Mouse (Mus musculus) forebrain, embryonic 12.5 days (tissue): Measurements from ENCODE around the gene Per1. TPM values are rescaled to one million over a fixed set of nuclear protein-coding genes. Genes with fewer than 3 reads are reported as not detected.

Experiments
- ATAC-seq: fragments of 200-750 bp; cut with Nextera tagmentation; 2 replicates; pipeline ENCODE4 v1.8.0; 2017; ENCODE audit warnings: moderate TSS enrichment; ENCODE audit not compliant: low FRiP score
- H3K27ac ChIP-seq: fragments of 300-500 bp; sonication (generic); 2 replicates; pipeline ENCODE4 v1.5.1; 2016; ENCODE audit warnings: mild to moderate bottlenecking
- H3K27me3 ChIP-seq: fragments of 300-500 bp; sonication (generic); 2 replicates; pipeline ENCODE4 v1.6.1; 2016; ENCODE audit warnings: mild to moderate bottlenecking
- H3K36me3 ChIP-seq: fragments of 300-500 bp; sonication (generic); replicated peaks from 2 replicates; pipeline ENCODE4 v1.6.1; 2016; ENCODE audit warnings: mild to moderate bottlenecking
- H3K4me1 ChIP-seq: fragments of 300-500 bp; sonication (generic); 2 replicates; pipeline ENCODE4 v1.6.1; 2016
- H3K4me2 ChIP-seq: fragments of 300-500 bp; sonication (generic); 2 replicates; pipeline ENCODE4 v1.6.1; 2016; ENCODE audit warnings: mild to moderate bottlenecking, moderate library complexity
- H3K4me3 ChIP-seq: fragments of 300-500 bp; sonication (generic); replicated peaks from 2 replicates; pipeline ENCODE4 v1.5.1; 2016; ENCODE audit warnings: mild to moderate bottlenecking
- H3K9ac ChIP-seq: fragments of 300-500 bp; sonication (generic); 2 replicates; pipeline ENCODE4 v1.6.1; 2016; ENCODE audit warnings: mild to moderate bottlenecking
- H3K9me3 ChIP-seq: fragments of 300-500 bp; sonication (generic); 2 replicates; pipeline ENCODE4 v1.6.1; 2016
- WGBS: fragments of 180-500 bp; shearing (Covaris S2); methylation state at CpG from one replicate; pipeline ENCODE4 v1.1.7; 2016; 5-methylcytosine and 5-hydroxymethylcytosine counted together
- polyA plus RNA-seq: library from polyadenylated mRNA; unstranded; fragments of >200 nt; fragmentation: Nextera tagmentation; extraction: Ambion mirVana; gene quantifications from 2 replicates; pipeline ENCODE4 v1.2.1, GENCODE M21; 2016

Gene Per1
- polyA plus RNA-seq, 1 experiment from 2014 or later: 7.8 TPM

DNA sequence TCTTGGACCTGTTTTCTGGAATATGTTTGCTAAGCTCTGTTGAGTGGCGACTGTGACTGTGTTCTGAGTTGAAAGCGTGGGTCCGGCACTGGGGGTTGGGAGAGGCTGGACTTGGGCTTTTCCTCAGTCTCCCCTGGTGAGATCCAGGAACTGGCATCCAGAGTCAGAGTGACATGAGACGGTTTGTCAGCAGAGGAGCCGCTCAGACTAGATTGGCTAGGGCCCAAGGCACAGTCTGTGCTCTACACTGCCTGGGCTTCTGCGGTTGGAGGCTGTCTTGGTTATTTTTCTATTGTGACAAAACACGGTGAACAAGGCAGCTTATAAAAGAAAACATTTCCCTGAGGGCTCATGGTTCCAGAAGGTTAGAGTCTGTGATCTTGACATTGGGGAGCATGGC is 52.5 kb downstream of the Per1 start:
- 71% methylated on average over 7 of the region's 7 CpGs for WGBS
- H3K36me3 ChIP-seq: no peaks in the 10 kb centered on the region
- H3K9me3 ChIP-seq: no peaks in the 10 kb centered on the region
- no peak for ATAC-seq
- no peak overlapping the region for H3K9ac ChIP-seq
- no peak overlapping the region for H3K4me3 ChIP-seq
- H3K27me3 ChIP-seq: peaks cover 18% of the 10 kb centered on the region
- H3K27ac ChIP-seq: no peak overlapping the region
- no peak overlapping the region for H3K4me2 ChIP-seq
- no peaks in the 10 kb centered on the region for H3K4me1 ChIP-seq

DNA sequence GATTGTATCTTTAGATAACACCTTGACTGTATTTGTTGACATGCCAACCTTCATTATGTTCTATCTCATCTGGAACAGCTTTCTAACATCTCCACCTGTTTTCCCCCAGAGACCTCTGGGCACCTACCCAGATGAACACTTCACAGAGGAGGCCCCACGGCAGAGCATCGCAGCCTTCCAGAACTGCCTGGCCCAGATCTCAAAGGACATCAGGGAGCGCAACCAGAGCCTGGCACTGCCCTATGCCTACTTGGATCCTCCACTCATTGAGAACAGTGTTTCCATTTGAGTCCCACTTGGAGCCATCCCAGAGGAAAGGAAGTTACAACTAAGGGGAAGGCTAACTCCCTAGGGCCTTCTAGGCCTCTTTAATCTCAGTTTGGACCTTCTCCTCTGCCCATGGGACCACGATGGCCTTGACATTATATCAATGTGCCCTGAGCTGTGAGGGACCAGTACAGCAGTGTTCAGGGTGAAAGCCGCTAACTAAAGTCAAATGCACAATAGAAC is 53.5 kb downstream of the Per1 start:
- Histone ChIP-seq H3K9ac (no peak overlapping the region), H3K4me3 (no peak overlapping the region), H3K4me1 (no peaks in the 10 kb centered on the region), H3K4me2 (no peak overlapping the region), H3K9me3 (no peaks in the 10 kb centered on the region), H3K27me3 (peaks cover 20% of the 10 kb centered on the region), H3K27ac (no peak overlapping the region), H3K36me3 (no peaks in the 10 kb centered on the region)
- ATAC-seq: no peak
- WGBS: 90% methylated on average over 5 of the region's 5 CpGs

DNA sequence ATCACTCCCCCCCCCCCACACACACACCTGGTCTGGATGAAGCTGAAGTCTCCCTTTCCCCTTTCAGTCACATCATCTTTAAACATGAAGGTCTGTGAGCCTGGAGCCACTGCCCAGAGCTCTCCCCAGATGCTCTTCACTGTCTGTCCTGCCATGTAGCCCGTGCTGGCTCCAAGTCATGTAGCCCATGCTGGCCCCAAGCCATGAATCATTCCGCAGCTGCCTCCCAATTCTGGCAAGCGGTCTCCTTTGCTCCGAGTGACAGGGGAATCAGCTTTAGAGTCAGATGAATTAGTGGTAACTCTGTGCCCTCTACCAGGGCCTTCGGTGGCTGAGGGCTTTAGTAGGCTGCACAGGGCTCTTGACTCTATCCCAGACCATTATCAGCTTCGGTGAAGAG is 54.7 kb downstream of the Per1 start:
- no peak overlapping the region for H3K9ac ChIP-seq
- no peak overlapping the region for H3K27ac ChIP-seq
- no peak overlapping the region for H3K4me2 ChIP-seq
- H3K4me1 ChIP-seq: no peaks in the 10 kb centered on the region
- no peak for ATAC-seq
- no peak overlapping the region for H3K4me3 ChIP-seq
- peaks cover 27% of the 10 kb centered on the region for H3K27me3 ChIP-seq
- no peaks in the 10 kb centered on the region for H3K36me3 ChIP-seq
- H3K9me3 ChIP-seq: no peaks in the 10 kb centered on the region
- WGBS: 80% methylated on average over 6 of the region's 6 CpGs

DNA sequence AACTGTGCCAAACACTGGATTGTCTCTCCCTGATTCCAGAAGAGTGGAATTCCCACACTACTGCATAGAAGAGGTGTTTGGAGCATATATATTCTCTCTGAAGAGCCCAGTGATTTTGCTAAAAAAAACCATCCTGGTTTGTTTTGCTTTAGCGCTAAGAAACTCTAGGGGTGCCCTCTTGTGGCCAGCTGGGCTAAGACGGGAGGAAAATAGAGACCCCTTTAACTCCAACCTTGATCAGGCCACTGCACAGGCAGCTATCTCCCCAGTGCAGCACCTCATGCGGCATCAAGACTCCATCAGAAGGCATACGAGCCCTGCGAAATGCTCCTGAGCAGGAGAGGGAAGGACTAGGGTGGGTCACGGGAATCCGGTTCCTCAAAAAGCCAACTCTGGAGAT is 55.4 kb downstream of the Per1 start:
- Histone ChIP-seq H3K4me3 (peak overlapping the region; percentile 13), H3K27me3 (peaks cover 27% of the 10 kb centered on the region), H3K9ac (peak overlapping the region; percentile 33; the same call in 1 of the 2 replicates), H3K4me1 (no peaks in the 10 kb centered on the region), H3K9me3 (no peaks in the 10 kb centered on the region), H3K36me3 (no peaks in the 10 kb centered on the region), H3K4me2 (peak overlapping the region; percentile 40), H3K27ac (no peak overlapping the region)
- ATAC-seq: no peak
- 10% methylated on average over 7 of the region's 7 CpGs for WGBS

DNA sequence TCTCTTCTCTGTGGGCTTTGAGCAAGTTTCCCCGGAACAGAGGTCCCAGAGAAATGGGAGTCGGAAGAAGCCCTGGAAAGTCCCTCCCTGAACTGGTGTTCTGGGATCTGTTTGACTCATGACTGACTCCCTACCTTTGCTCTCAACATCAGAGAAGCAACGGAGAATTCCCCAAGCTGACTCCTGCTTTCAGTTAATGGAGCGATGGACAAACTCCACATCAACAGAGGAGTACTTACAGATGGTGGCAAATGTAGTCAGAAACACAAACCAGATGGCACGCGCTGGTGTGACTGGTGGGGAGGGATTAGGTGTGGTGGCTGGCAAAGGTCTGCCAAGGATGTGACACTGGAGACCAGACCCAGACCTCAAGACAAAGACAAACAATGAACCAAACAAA is 56.0 kb downstream of the Per1 start:
- ATAC-seq: no peak
- peak overlapping the region; percentile 13; the same call in 1 of the 2 replicates for H3K4me3 ChIP-seq
- WGBS: 71% methylated on average over 6 of the region's 6 CpGs

DNA sequence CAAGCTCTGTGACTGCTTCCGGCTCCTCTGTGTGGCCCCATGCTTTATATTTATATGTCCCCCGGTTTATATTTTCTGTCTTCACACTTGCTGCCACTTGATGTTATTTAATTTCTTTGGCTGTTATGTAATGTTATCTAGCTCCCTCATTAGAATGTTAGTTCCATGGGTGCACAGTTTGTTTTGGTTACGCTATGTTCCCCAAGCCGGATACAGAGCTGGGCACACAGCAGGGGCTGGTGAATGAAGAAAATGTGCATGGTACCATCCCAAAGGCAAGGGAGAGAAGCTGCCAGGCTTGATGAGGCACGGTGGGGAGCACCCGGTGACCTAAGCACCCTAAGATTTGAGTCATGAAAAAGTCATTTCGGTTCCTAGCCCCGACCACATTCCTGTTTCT is 58.8 kb downstream of the Per1 start:
- H3K4me1 ChIP-seq: peaks cover 9% of the 10 kb centered on the region
- no peaks in the 10 kb centered on the region for H3K9me3 ChIP-seq
- no peak for ATAC-seq
- no peaks in the 10 kb centered on the region for H3K36me3 ChIP-seq
- no peak overlapping the region for H3K4me2 ChIP-seq
- H3K27ac ChIP-seq: no peak overlapping the region
- H3K9ac ChIP-seq: no peak overlapping the region
- 83% methylated on average over 8 of the region's 8 CpGs for WGBS
- no peak overlapping the region for H3K4me3 ChIP-seq
- peaks cover 56% of the 10 kb centered on the region for H3K27me3 ChIP-seq

More for the DNA sequence above, 56.0 kb downstream of the Per1 start:
- Histone ChIP-seq H3K36me3 (no peaks in the 10 kb centered on the region), H3K27ac (no peak overlapping the region), H3K27me3 (peaks cover 27% of the 10 kb centered on the region), H3K4me1 (no peaks in the 10 kb centered on the region), H3K4me2 (peak overlapping the region; percentile 40), H3K9ac (peak overlapping the region; percentile 33; the same call in 1 of the 2 replicates), H3K9me3 (no peaks in the 10 kb centered on the region)

DNA sequence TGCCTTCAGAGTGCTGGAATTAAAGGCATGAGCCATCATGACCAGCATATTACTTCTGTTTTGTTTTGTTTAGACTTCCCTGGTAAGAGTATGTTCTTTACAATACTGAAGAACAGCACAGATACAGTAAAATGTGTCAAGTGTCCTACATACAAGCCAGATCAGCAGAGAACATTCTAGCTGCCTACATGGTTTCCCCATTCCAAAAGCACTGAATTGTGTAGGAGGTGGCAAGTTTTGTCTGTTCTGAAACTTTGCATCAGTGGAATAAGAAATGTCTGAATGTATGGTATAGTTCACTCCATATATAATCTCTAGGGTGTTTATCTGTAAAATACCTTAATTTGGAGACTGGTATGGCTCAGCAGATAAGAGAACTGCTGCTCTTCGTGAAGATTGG is 60.3 kb downstream of the Per1 start:
- Histone ChIP-seq H3K27me3 (peaks cover 58% of the 10 kb centered on the region), H3K4me2 (no peak overlapping the region), H3K4me3 (no peak overlapping the region), H3K27ac (no peak overlapping the region), H3K9ac (no peak overlapping the region), H3K36me3 (no peaks in the 10 kb centered on the region), H3K9me3 (no peaks in the 10 kb centered on the region), H3K4me1 (peaks cover 9% of the 10 kb centered on the region)
- WGBS: 63% methylated on average over 1 of the region's 1 CpGs
- no peak for ATAC-seq

DNA sequence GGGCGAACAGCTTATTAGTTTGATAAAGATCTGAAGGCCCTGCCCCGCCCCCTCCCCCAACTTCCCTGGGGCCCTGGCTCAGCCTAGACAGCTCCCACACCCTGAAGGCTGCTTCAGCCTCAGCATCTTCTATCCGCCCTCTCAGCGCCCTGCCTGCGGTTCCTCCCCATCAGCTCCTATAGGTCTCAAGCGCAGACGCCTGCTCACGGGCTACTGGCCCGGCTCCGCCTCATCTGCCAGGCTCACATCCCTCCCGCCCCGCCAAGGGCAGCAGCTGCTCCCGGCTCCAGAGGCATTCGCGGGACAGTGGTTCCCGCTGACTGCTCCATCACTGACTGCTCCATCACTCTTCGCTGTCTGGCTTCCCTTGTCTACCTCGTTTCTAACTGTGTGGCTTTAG is 61.8 kb downstream of the Per1 start, which contains the start of gene Alox12b:
Gene Alox12b, plus strand, starts transcription at position 190 of the 400 bp plus-strand sequence.
- Histone ChIP-seq H3K4me3 (peak within 1 kb of the TSS; percentile 23), H3K4me2 (peak within 1 kb of the TSS; percentile 47), H3K36me3 (no peaks in the 10 kb centered on the region), H3K4me1 (peaks cover 9% of the 10 kb centered on the region), H3K27me3 (peaks cover 49% of the 10 kb centered on the region), H3K9me3 (no peaks in the 10 kb centered on the region), H3K9ac (peak within 1 kb of the TSS; percentile 38; the same call in 1 of the 2 replicates), H3K27ac (no peak within 1 kb of the TSS)
- WGBS: 2% methylated on average over 18 of the region's 18 CpGs
- ATAC-seq: 0 out of 2 replicates have a peak, but pooled peaks have one; percentile 11

Other genes with a start within 250 kb of the Per1 start
- gene Ndel1, start 223.4 kb upstream of the Per1 start, polyA plus RNA-seq: 58.3 and 61.3 TPM in 2 replicates
- 0.06 TPM in 1 of 2 replicates, not detected in the other for gene Rnf222, start 206.7 kb upstream of the Per1 start, polyA plus RNA-seq
- 781 and 837 TPM in 2 replicates for gene Rpl26, start 193.6 kb upstream of the Per1 start, polyA plus RNA-seq
- gene Odf4, start 168.1 kb upstream of the Per1 start, polyA plus RNA-seq: 0.18 and 0.54 TPM in 2 replicates
- gene Arhgef15, start 137.7 kb upstream of the Per1 start, polyA plus RNA-seq: 5.6 and 6.4 TPM in 2 replicates
- 2.1 and 2.6 TPM in 2 replicates for gene Slc25a35, start 127.1 kb upstream of the Per1 start, polyA plus RNA-seq
- gene Rangrf, start 120.0 kb upstream of the Per1 start, polyA plus RNA-seq: 54.1 and 57.8 TPM in 2 replicates
- 35.4 and 40.4 TPM in 2 replicates for gene Pfas, start 86.8 kb upstream of the Per1 start, polyA plus RNA-seq
- 71.0 and 81.5 TPM in 2 replicates for gene Ctc1, start 79.3 kb upstream of the Per1 start, polyA plus RNA-seq
- gene Aurkb, start 49.6 kb upstream of the Per1 start, polyA plus RNA-seq: 163 and 169 TPM in 2 replicates
- 7.4 and 11.1 TPM in 2 replicates for gene Borcs6, start 35.5 kb upstream of the Per1 start, polyA plus RNA-seq
- gene Tmem107, start 24.4 kb upstream of the Per1 start, polyA plus RNA-seq: 53.4 and 56.9 TPM in 2 replicates
- 103 and 121 TPM in 2 replicates for gene Vamp2, start 6.7 kb upstream of the Per1 start, polyA plus RNA-seq
- gene Hes7, start 25.2 kb downstream of the Per1 start, polyA plus RNA-seq: 0.31 and 0.43 TPM in 2 replicates
- gene 9130213A22Rik, start 27.4 kb downstream of the Per1 start, polyA plus RNA-seq: 0.11 TPM in 1 of 2 replicates, not detected in the other
- 0.19 and 0.55 TPM in 2 replicates for gene Aloxe3, start 30.7 kb downstream of the Per1 start, polyA plus RNA-seq
- not detected in 2 replicates for gene Alox12b, start 61.8 kb downstream of the Per1 start, polyA plus RNA-seq
- gene Alox8, start 102.6 kb downstream of the Per1 start, polyA plus RNA-seq: not detected in 2 replicates
- gene Gucy2e, start 141.8 kb downstream of the Per1 start, polyA plus RNA-seq: 0.17 and 0.19 TPM in 2 replicates
- 49.0 and 52.6 TPM in 2 replicates for gene Cntrob, start 228.6 kb downstream of the Per1 start, polyA plus RNA-seq
- gene Trappc1, start 228.8 kb downstream of the Per1 start, polyA plus RNA-seq: 185 and 192 TPM in 2 replicates
- gene Kcnab3, start 231.0 kb downstream of the Per1 start, polyA plus RNA-seq: 5.1 and 5.5 TPM in 2 replicates
- gene Rnf227, start 245.2 kb downstream of the Per1 start, polyA plus RNA-seq: 44.8 and 46.3 TPM in 2 replicates